Mouse (Mus musculus) heart, adult 2 months (tissue): ENCODE measurements at regions not wholly inside any gene's neighbourhood (a gene's known extent, or its start where the extent isn't known, plus 50 kb on each side); places are given as distances from the start of the nearest gene placed in this dataset.

ENCODE experiments used
- CTCF ChIP-seq: fragments of 200-600 bp; IDR thresholded peaks from 2 replicates; pipeline ENCODE4 v1.8.1; 2022; ENCODE audit warnings: antibody characterized with exemption, mild to moderate bottlenecking, moderate library complexity
- POLR2A ChIP-seq: fragments of 200-500 bp; IDR thresholded peaks from 2 replicates; pipeline ENCODE4 v1.6.1; 2011; ENCODE audit warnings: mild to moderate bottlenecking, low read depth, low read length, control low read depth; ENCODE audit not compliant: insufficient read depth

- TF ChIP-seq CTCF = no peak
- no peak for TF ChIP-seq POLR2A
Observed at GRCm38 (mm10) chr10:108088209-108088608, 73.8 kb upstream of the Ppp1r12a start.
